Comparison of ENCODE assay signal across 8 mouse cellular contexts in the genomic region with DNA sequence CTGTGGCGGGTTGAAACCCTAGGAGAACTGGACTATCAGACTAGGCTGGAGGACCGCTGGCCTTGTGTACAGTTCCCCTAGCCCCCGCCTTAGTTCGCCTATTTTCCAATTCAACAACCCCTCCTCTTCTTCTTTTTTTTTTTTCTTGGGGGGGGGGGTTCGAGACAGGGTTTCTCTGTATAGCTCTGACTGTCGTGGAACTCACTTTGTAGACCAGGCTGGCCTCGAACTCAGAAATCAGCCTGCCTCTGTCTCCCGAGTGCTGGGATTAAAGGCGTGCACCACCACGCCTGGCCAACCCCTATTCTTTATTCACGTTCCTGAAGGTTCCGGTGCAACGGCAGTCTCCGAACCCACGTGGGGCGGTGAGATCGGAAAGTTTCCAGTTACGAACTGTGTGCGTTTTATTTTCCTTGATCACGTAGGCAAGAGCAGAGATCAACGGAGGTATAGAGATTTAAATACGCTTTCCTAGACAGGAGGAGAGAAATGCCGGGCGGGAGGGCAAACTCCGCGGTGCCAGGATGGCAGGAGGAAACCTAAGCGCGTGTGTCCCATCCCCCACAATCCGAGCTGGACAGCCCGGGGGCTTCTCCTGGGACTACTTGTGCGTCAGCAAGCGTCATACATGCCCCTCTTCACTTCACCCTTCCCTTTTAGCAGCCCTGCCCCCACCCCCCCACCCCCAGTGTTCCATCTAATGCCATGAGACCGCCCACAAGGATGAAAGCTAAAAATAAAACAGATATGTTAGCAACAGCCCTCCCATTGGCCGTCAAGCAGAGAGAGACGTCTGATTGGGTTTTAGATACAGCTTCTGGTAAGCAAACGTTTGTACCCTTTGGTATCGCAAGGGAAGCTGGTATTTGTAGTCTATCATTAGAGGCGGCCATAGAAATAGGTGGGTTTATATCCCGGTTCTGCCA. TPM values are rescaled to one million over a fixed set of nuclear protein-coding genes. Genes with fewer than 3 reads are reported as not detected.
DNase-seq lines count a peak whose midpoint lies in the region; ATAC-seq and TF ChIP-seq lines count a peak whose summit lies in the region.

No protein-coding gene starts in this region.

- TF ChIP-seq POLR2A in lung, adult 2 months (IDR thresholded peaks at IDR 0.05; ENCODE audit: borderline replicate concordance, extremely low read depth, low read depth, low read length): peak; percentile 50; the same call in 1 of the 2 replicates

- peak overlapping the region; percentile 62 for H3K4me3 ChIP-seq in forebrain, embryonic 15.5 days
- peak overlapping the region; percentile 83 for H3K4me3 ChIP-seq in lung, adult 2 months (replicated peaks; ENCODE audit: extremely low read depth, low read depth, low read length)

- intact Hi-C loops in heart, postnatal 25 days (cut with DNase I): loop anchor here (2.0 to 5.0 kb wide), 2 partner anchors 21 to 47 kb away; no protein-coding TSS in a partner anchor

- under 1% methylated on average over 39 of the region's 39 CpGs for WGBS in forebrain, embryonic 15.5 days
- WGBS in lung, adult 2 months: under 1% methylated on average over 39 of the region's 39 CpGs

- no peaks in the 10 kb centered on the region for H3K9me3 ChIP-seq in forebrain, embryonic 15.5 days

- H3K36me3 ChIP-seq in forebrain, embryonic 15.5 days: no peaks in the 10 kb centered on the region; the same call in 1 of the 2 replicates

- H3K4me2 ChIP-seq in forebrain, embryonic 15.5 days (replicated peaks): peak overlapping the region; percentile 92

- TF ChIP-seq CTCF in lung, adult 2 months (IDR thresholded peaks at IDR 0.05; ENCODE audit: insufficient read depth, low read length): no peak

- peak; percentile 72 for DNase-seq in ES-CJ7 (ENCODE audit: low read depth, low spot score)
- peak; percentile 93 for DNase-seq in cerebellum, adult 11-12 months
- DNase-seq in heart, postnatal 25 days (ENCODE audit: low spot score): peak; percentile 84
- DNase-seq in layer of hippocampus, adult 18-20 months (ENCODE audit: low spot score in 2 of 2): peak; percentile 86 to 96
- DNase-seq in lung, adult 2 months: peak; percentile 82
- peak; percentile 71 to 85 for DNase-seq in thymus, adult 18-20 months

- H3K27me3 ChIP-seq in forebrain, embryonic 15.5 days: no peaks in the 10 kb centered on the region

- H3K9ac ChIP-seq in forebrain, embryonic 15.5 days (replicated peaks): peak overlapping the region; percentile 75

- ATAC-seq in forebrain, embryonic 15.5 days (replicated peaks): peak; percentile 85
- ATAC-seq in neutrophil, adult 5-6 weeks (ENCODE audit: extremely low read depth, insufficient number of reproducible peaks, low FRiP score, poor library complexity, severe bottlenecking): peak; percentile 69

- peak overlapping the region; percentile 97 for H3K27ac ChIP-seq in forebrain, embryonic 15.5 days (replicated peaks)

- H3K4me1 ChIP-seq in forebrain, embryonic 15.5 days: peaks cover 40% of the 10 kb centered on the region
- peaks cover 5% of the 10 kb centered on the region; the same call in 1 of the 2 replicates for H3K4me1 ChIP-seq in lung, adult 2 months (ENCODE audit: control insufficient read depth, insufficient read depth, low read length)

RNA-seq across cellular contexts. Expression of a gene that starts 1.0 kb away (rescaled TPM):
- polyA plus RNA-seq in forebrain, embryonic 15.5 days (2015; fragmentation: Nextera tagmentation; extraction: Ambion mirVana): 20.2 and 21.1 TPM in 2 replicates
- 10 to 100 TPM; 66.9 to 95.5 TPM for total RNA-seq in heart, postnatal 25 days (2021)
- total RNA-seq in layer of hippocampus, adult 18-20 months (2021): 10 to 100 TPM; 33.8 to 45.2 TPM
- 35.8 and 39.0 TPM in 2 replicates for polyA plus RNA-seq in lung, adult 2 months (2012; rRNA removed)
- 44.3 and 48.5 TPM in 2 replicates for total RNA-seq in neutrophil, adult 5-6 weeks (2017)

RNA-seq across cellular contexts. Expression of a gene that starts 12.1 kb away (rescaled TPM):
- 124 and 128 TPM in 2 replicates for polyA plus RNA-seq in forebrain, embryonic 15.5 days (2015; fragmentation: Nextera tagmentation; extraction: Ambion mirVana)
- 10 to 100 TPM; 29.7 to 38.0 TPM for total RNA-seq in heart, postnatal 25 days (2021)
- 10 to 100 TPM; 34.3 to 36.2 TPM for total RNA-seq in layer of hippocampus, adult 18-20 months (2021)
- 23.6 and 34.4 TPM in 2 replicates for polyA plus RNA-seq in lung, adult 2 months (2012; rRNA removed)
- 42.9 and 65.9 TPM in 2 replicates for total RNA-seq in neutrophil, adult 5-6 weeks (2017)

RNA-seq across cellular contexts. Expression of a gene that starts 12.5 kb away (rescaled TPM):
- 243 and 244 TPM in 2 replicates for polyA plus RNA-seq in forebrain, embryonic 15.5 days (2015; fragmentation: Nextera tagmentation; extraction: Ambion mirVana)
- total RNA-seq in heart, postnatal 25 days (2021): 1,000 to 10,000 TPM; 2,060 to 2,092 TPM
- total RNA-seq in layer of hippocampus, adult 18-20 months (2021): 100 to 1,000 TPM; 452 to 460 TPM
- 147 and 242 TPM in 2 replicates for polyA plus RNA-seq in lung, adult 2 months (2012; rRNA removed)
- total RNA-seq in neutrophil, adult 5-6 weeks (2017): 86.2 and 108 TPM in 2 replicates

RNA-seq across cellular contexts. Expression of a gene that starts 57.4 kb away (rescaled TPM):
- 31.9 and 32.6 TPM in 2 replicates for polyA plus RNA-seq in forebrain, embryonic 15.5 days (2015; fragmentation: Nextera tagmentation; extraction: Ambion mirVana)
- total RNA-seq in heart, postnatal 25 days (2021): 100 to 1,000 TPM in 1 of 2 experiments, 10 to 100 TPM in 1; 64.1 to 135 TPM
- total RNA-seq in layer of hippocampus, adult 18-20 months (2021): 100 to 1,000 TPM; 293 to 297 TPM
- 95.4 and 99.7 TPM in 2 replicates for polyA plus RNA-seq in lung, adult 2 months (2012; rRNA removed)
- 26.2 and 29.4 TPM in 2 replicates for total RNA-seq in neutrophil, adult 5-6 weeks (2017)

Comparison
In these comparisons a context has a peak if more than half of its experiments do, and no peak if none do; other contexts are left out.
1. Peak in every context shown above with its lines: DNase-seq, ATAC-seq, H3K4me3 ChIP-seq and H3K27ac ChIP-seq.
2. RNA of a gene that starts 12.5 kb away (total RNA-seq): 2,060 to 2,092 TPM in heart, postnatal 25 days; 452 to 460 TPM in layer of hippocampus, adult 18-20 months and 86.2 to 108 TPM in neutrophil, adult 5-6 weeks; every median in the first group is over 4 times any median in the second.